Mouse (Mus musculus) embryonic facial prominence, embryonic 11.5 days (tissue): ENCODE results near the gene Prkar2a. TPM values are rescaled to one million over a fixed set of nuclear protein-coding genes. Genes with fewer than 3 reads are reported as not detected.

Experiments used
- ATAC-seq: fragments of 200-750 bp; cut with Nextera tagmentation; replicated peaks from 2 replicates; pipeline ENCODE4 v1.8.0; 2017; ENCODE audit warnings: low read depth; ENCODE audit not compliant: insufficient number of reproducible peaks, low FRiP score, low TSS enrichment
- DNase-seq: peaks from one replicate; pipeline ENCODE4 v3.0.0-alpha.2; 2015; ENCODE audit warnings: low spot score
- H3K27ac ChIP-seq: fragments of 300-500 bp; sonication (generic); replicated peaks from 2 replicates; pipeline ENCODE4 v1.5.1; 2014; ENCODE audit warnings: mild to moderate bottlenecking, low read depth, low read length, control low read depth
- H3K27me3 ChIP-seq: fragments of 300-500 bp; sonication (generic); 2 replicates; pipeline ENCODE4 v1.6.1; 2014; ENCODE audit warnings: mild to moderate bottlenecking, low read length, moderate library complexity, mixed read lengths; ENCODE audit not compliant: control insufficient read depth, insufficient read depth
- H3K36me3 ChIP-seq: fragments of 300-500 bp; sonication (generic); replicated peaks from 2 replicates; pipeline ENCODE4 v1.6.1; 2014; ENCODE audit warnings: low read depth, mild to moderate bottlenecking, low read length, moderate library complexity, mixed read lengths; ENCODE audit not compliant: control insufficient read depth, insufficient read depth
- H3K4me1 ChIP-seq: fragments of 300-500 bp; sonication (generic); 2 replicates; pipeline ENCODE4 v1.6.1; 2014; ENCODE audit warnings: low read length, mixed read lengths; ENCODE audit not compliant: control insufficient read depth, insufficient read depth
- H3K4me2 ChIP-seq: fragments of 300-500 bp; sonication (generic); 2 replicates; pipeline ENCODE4 v1.6.1; 2014; ENCODE audit warnings: low read depth, mild to moderate bottlenecking, control low read depth, low read length, moderate library complexity
- H3K4me3 ChIP-seq: fragments of 300-500 bp; sonication (generic); 2 replicates; pipeline ENCODE4 v1.5.1; 2014; ENCODE audit warnings: low read depth, low read length, control low read depth
- H3K9ac ChIP-seq: fragments of 300-500 bp; sonication (generic); replicated peaks from 2 replicates; pipeline ENCODE4 v1.6.1; 2014; ENCODE audit warnings: mild to moderate bottlenecking, control low read depth, low read length
- H3K9me3 ChIP-seq: fragments of 300-500 bp; sonication (generic); replicated peaks from 2 replicates; pipeline ENCODE4 v1.6.1; 2016; ENCODE audit warnings: mild to moderate bottlenecking, low read length, inconsistent platforms, mixed read lengths; ENCODE audit not compliant: control insufficient read depth
- WGBS: fragments of 180-500 bp; shearing (Covaris S2); extraction: QIAGEN DNeasy Blood & Tissue Kit; methylation state at CpG from one replicate; pipeline ENCODE4 v1.1.7; 2014; 5-methylcytosine and 5-hydroxymethylcytosine counted together
- polyA plus RNA-seq: library from polyadenylated mRNA; unstranded; fragments of >200 nt; fragmentation: Nextera tagmentation; extraction: Ambion mirVana; gene quantifications from 2 replicates; pipeline ENCODE4 v1.2.1, GENCODE M21; 2014

Prkar2a gene
- polyA plus RNA-seq, 1 experiment from 2014 or later: 37.9 TPM

DNA sequence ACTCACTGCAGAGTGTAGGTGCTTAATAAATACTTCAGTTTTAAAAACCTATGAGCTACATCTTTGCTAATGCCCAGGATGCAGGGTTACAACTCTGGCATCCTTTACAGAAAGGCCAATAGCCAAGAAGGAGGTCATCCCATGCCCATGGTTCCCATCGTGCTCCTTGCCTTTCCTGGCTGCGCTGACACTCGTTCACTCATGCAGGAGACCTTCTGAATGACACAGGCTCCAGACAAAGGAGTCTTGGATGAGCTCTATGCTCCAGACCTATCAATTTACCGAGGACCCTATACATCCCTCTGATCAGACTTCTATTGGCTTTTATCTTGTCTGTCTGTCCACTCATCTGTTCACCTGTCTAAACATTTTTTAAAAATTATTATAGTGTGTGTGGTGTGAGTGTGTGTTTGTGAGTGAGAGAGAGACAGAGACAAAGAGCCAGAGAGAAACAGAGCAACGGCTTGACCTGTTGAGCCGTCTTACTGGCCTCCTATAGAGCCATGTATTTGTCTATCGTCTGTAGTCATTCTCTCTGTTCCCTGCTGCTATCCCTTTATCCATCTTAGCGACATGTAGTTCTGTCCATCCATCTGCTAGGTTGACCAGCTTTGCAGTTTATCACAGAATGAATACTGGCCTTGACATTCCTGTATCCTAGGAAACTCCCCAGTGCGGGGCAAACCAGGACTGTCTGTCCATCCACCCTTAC is 93.9 kb downstream of the Prkar2a start:
- H3K4me3 ChIP-seq: peak overlapping the region; percentile 84
- no peak for DNase-seq
- H3K27ac ChIP-seq: 0 out of 2 replicates have a peak overlapping the region, but pooled peaks have one; percentile 16
- H3K27me3 ChIP-seq: no peaks in the 10 kb centered on the region
- H3K9ac ChIP-seq: peak overlapping the region; percentile 51
- no peaks in the 10 kb centered on the region for H3K4me1 ChIP-seq
- 26% methylated on average over 9 of the region's 9 CpGs for WGBS
- H3K4me2 ChIP-seq: peak overlapping the region; percentile 41
- peak; percentile 54; the same call in 1 of the 2 replicates for ATAC-seq
- H3K9me3 ChIP-seq: no peaks in the 10 kb centered on the region
- H3K36me3 ChIP-seq: no peaks in the 10 kb centered on the region

DNA sequence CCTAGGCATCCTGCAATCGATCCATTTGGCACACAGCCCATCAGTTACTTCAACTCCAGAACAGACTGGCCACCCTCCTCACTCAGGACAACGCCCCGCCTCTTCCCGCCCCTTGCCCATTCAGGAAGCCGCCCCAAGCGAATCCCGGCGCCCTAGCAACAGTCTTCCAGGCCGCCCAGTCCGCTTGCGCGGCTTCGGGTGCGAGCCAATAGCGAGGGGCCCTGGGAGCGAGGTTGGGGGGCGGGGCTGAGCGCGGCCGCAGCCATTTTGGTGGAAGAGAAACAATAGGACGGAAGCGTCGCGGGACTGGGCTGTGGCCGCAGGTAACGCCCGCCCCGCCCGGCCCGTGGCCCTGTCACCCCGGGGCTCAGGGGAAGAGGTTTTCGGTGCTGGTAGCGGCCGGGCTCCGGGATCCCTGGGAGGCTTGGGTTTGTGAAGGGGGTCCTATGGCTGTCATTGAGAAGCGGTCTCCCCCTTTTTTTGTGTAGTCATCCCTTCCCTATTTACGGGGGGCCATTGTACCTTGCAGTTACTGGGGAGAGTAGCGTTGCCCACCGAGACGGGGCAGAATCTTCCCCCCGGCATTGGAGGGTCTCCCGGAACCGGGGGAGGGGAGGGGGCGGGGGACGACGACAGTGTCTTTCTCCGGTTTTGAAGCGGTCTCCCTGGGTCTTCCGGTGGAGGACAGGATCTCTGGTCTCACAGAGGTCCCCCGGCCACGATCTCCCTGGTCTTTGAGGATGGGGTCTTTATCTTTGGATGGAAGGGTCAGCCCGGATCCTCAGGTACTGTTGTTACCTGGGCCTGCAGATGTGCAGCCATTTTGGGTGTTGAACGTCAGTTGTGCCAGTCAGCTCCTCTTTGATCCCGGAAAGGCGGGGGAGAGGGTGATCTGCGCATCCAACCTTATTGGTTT is 94.7 kb downstream of the Prkar2a start, which contains the start of gene Ip6k2:
Gene Ip6k2 (plus strand): TSS at position 249 of the 916 bp plus-strand sequence.
- Histone ChIP-seq H3K27me3 (no peaks in the 10 kb centered on the region), H3K4me3 (peak within 1 kb of the TSS; percentile 84), H3K27ac (peak within 1 kb of the TSS; percentile 89), H3K36me3 (no peaks in the 10 kb centered on the region), H3K9me3 (no peaks in the 10 kb centered on the region), H3K9ac (peak within 1 kb of the TSS; percentile 96), H3K4me2 (peak within 1 kb of the TSS; percentile 41), H3K4me1 (no peaks in the 10 kb centered on the region)
- WGBS: under 1% methylated on average over 52 of the region's 56 CpGs
- peak; percentile 98 for ATAC-seq
- peak; percentile 98 for DNase-seq

DNA sequence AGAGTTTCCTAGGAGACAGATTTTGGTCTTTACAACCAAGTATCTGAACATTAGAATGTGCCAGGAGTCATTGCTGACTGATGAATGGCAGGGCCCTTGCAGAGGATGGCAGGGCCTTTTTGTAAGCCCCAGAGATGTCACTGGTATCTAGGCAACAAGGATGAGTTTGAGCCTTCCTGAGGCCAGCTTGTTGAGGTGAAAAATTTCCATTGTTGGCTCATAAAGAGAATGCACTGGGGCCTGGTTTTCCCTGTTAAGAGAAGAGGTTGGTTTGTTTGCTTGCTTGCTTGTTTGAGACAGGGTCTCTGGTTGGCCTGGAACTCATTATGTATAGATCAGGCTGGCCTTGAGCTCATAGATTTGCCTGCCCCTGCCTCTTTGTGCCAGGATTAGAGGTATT is 96.3 kb downstream of the Prkar2a start:
- H3K27me3 ChIP-seq: no peaks in the 10 kb centered on the region
- ATAC-seq: no peak
- no peaks in the 10 kb centered on the region for H3K36me3 ChIP-seq
- H3K4me1 ChIP-seq: no peaks in the 10 kb centered on the region
- H3K9me3 ChIP-seq: no peaks in the 10 kb centered on the region
- peak; percentile 40 for DNase-seq
- peak overlapping the region; percentile 22 for H3K4me2 ChIP-seq
- H3K27ac ChIP-seq: no peak overlapping the region
- peak overlapping the region; percentile 84 for H3K4me3 ChIP-seq
- 0 out of 2 replicates have a peak overlapping the region, but pooled peaks have one; percentile 5 for H3K9ac ChIP-seq

DNA sequence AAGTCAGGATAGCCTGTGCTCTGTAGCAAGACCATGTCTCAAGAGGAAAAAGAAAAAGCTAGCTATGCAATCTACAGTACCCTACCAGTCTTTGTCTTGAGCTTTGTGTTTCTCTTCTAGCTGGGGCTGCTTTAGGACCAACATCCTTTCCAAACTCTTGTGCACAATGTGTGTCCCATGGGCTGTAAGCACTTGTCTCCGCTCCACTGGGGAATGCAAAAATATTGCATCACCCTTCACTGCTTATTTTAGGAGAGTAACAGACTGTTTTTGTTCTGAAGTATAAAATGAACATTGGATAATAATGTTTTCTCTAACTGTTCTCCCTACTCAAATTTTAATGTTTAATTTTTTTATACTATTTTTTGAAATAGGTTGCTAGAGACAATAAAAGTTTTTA is 97.4 kb downstream of the Prkar2a start:
- H3K27ac ChIP-seq: no peak overlapping the region
- ATAC-seq: no peak
- H3K9ac ChIP-seq: no peak overlapping the region
- no peaks in the 10 kb centered on the region for H3K9me3 ChIP-seq
- no peaks in the 10 kb centered on the region for H3K27me3 ChIP-seq
- no peaks in the 10 kb centered on the region for H3K36me3 ChIP-seq
- no peaks in the 10 kb centered on the region for H3K4me1 ChIP-seq
- DNase-seq: no peak
- WGBS: 94% methylated on average over 1 of the region's 1 CpGs
- H3K4me2 ChIP-seq: no peak overlapping the region
- no peak overlapping the region for H3K4me3 ChIP-seq

DNA sequence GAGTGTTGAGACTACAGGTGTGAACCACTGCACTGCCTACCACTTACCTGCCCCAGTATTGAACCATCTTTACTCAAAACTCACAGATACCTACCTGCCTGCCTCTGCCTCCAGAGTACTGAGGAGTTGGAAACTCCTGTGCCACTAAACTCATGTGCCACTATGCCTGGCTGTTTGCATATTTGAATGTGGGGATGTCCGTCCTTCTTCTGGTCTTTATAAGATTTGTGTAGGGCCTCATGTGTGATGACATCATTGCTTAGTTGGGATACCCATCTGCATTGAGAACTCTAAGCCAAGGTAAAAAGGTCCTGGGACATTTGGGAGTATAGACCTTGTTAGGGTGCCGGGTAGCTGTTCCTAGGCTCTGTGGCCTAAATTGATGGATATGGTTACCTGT is 98.0 kb downstream of the Prkar2a start:
- WGBS: 95% methylated on average over 2 of the region's 2 CpGs
- ATAC-seq: no peak

DNA sequence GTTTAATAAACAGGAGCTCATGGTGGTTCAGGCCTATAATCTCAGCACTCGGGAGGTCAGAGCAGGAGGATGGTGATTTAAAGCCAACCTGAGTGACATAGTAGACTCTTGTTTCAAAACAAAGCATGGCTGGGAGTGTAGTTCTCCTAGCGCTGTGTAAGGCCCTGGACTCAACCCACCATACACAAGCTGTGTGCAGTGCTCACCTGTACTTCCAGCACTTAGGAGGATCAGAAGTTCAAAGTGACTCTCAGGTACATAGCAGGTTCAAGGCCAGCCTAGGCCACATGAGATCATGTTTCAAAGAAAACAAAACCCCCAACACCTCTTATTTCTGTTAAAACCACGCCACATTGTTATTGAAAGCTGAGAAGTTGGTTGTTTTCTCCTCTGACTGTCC is 99.6 kb downstream of the Prkar2a start:
- Histone ChIP-seq H3K27me3 (no peaks in the 10 kb centered on the region), H3K4me1 (no peaks in the 10 kb centered on the region), H3K27ac (no peak overlapping the region), H3K4me2 (no peak overlapping the region), H3K9ac (no peak overlapping the region), H3K4me3 (no peak overlapping the region), H3K36me3 (no peaks in the 10 kb centered on the region), H3K9me3 (no peaks in the 10 kb centered on the region)
- 70% methylated on average over 3 of the region's 3 CpGs for WGBS
- no peak for DNase-seq
- no peak for ATAC-seq

More for the DNA sequence above, 98.0 kb downstream of the Prkar2a start:
- no peaks in the 10 kb centered on the region for H3K27me3 ChIP-seq
- no peaks in the 10 kb centered on the region for H3K36me3 ChIP-seq
- no peak overlapping the region for H3K9ac ChIP-seq
- no peak overlapping the region for H3K4me3 ChIP-seq
- H3K4me2 ChIP-seq: no peak overlapping the region
- no peak for DNase-seq
- H3K4me1 ChIP-seq: no peaks in the 10 kb centered on the region
- no peak overlapping the region for H3K27ac ChIP-seq
- no peaks in the 10 kb centered on the region for H3K9me3 ChIP-seq

DNA sequence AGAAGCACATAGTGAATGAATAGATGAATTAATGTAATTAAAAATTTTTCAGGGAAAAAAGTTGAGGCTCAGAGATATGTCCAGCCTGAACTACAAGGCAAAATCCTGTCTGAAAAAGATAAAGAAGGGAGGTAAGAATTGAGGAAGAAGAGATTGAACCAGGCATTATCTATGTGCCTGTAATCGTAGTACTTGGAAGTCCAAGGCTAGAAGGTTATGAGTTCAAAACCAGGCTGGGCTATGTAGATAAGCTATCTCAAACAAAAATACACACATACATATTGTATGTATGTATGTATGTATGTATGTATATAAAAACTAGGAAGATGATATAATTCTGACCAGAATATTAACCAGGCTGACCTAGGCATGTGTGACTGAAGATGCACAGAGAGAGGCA is 103.2 kb downstream of the Prkar2a start:
- WGBS: 95% methylated on average over 1 of the region's 1 CpGs
- no peaks in the 10 kb centered on the region for H3K4me1 ChIP-seq

DNA sequence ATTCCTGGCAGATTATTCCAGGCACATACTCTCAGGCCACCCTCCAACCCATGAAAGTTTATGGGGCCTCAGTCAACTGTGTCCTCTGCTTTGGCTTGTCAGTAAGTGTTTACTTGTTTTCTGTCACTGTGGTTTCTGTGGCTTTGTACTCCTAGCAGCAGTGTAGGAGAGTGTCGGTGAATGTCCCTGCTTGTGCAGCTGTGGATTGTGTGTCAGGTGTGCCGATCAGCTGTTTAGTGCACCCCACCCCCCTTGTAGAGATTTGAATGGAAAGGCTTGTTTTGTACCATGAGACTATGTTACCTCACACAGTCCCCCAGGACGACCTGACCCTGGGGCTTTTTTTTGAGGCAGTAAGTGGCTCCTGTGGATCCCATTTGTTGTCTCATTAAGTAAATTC is 103.6 kb downstream of the Prkar2a start:
- no peak overlapping the region for H3K9ac ChIP-seq
- WGBS: 56% methylated on average over 3 of the region's 3 CpGs
- no peak for ATAC-seq

More for the DNA sequence above, 103.2 kb downstream of the Prkar2a start:
- ATAC-seq (no peak), DNase-seq (no peak)
- Histone ChIP-seq H3K4me2 (no peak overlapping the region), H3K36me3 (peaks cover 2% of the 10 kb centered on the region; the same call in 1 of the 2 replicates), H3K9ac (no peak overlapping the region), H3K9me3 (no peaks in the 10 kb centered on the region), H3K27ac (no peak overlapping the region), H3K4me3 (no peak overlapping the region), H3K27me3 (no peaks in the 10 kb centered on the region)

More for the DNA sequence above, 103.6 kb downstream of the Prkar2a start:
- Histone ChIP-seq H3K4me3 (no peak overlapping the region), H3K9me3 (no peaks in the 10 kb centered on the region), H3K27ac (no peak overlapping the region), H3K4me2 (no peak overlapping the region), H3K36me3 (peaks cover 2% of the 10 kb centered on the region; the same call in 1 of the 2 replicates), H3K4me1 (no peaks in the 10 kb centered on the region), H3K27me3 (no peaks in the 10 kb centered on the region)
- no peak for DNase-seq
